8 mouse cellular contexts compared by ENCODE assay signal in the genomic region with DNA sequence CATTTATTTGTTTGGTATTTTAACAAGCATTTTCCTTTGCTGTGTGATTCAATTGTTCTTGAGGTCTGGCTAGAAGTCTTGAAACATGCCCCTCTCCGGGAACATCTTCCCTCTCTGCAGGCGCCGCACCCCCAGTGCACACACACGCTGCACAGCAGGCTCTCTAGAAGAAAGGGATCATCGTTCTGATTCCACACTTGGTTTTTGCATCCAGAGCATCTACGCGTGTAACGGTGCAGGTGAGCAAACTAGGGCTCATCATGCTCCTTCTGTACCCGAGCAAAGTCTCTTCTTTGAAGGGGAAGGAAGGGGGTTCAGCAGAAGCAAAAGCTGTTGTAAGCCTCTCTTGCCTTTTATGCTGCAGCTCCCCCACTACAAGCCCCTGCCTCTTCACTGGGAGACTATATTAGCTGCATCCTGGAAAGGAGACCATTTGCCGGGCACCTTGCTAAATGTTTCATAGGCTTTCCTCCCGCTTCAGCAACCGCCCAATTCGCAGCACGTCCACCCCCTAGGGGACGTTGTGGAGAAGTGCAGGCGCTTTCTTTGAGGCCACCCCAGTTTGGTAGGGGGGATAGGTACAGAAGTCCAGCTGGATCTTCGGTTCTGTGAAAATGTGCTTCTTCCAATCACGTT. TPM values are rescaled to one million over a fixed set of nuclear protein-coding genes. Genes with fewer than 3 reads are reported as not detected.
DNase-seq lines count a peak whose midpoint lies in the region; ATAC-seq lines count a peak whose summit lies in the region.

Gene Tmem163 (minus strand): TSS at position 51 of the 636 bp plus-strand sequence.

- H3K36me3 ChIP-seq in limb, embryonic 11.5 days (ENCODE audit: control insufficient read depth, insufficient read depth, low read length) = no peaks in the 10 kb centered on the region
- H3K36me3 ChIP-seq in midbrain, embryonic 13.5 days = no peaks in the 10 kb centered on the region

- peak; percentile 21 for DNase-seq in kidney, adult 18-20 months
- DNase-seq in kidney, adult 11 months = no peak
- DNase-seq in R1 (ENCODE audit: low read depth, low spot score) = peak; percentile 79
- DNase-seq in embryo, embryonic 10.5 days (ENCODE audit: low spot score) = peak; percentile 83
- DNase-seq in limb, embryonic 11.5 days (ENCODE audit: low spot score) = peak; percentile 71
- peak; percentile 51 for DNase-seq in testis, postnatal 10 days (ENCODE audit: low spot score)

- peaks cover 44% of the 10 kb centered on the region for H3K27me3 ChIP-seq in limb, embryonic 11.5 days (ENCODE audit: control insufficient read depth, insufficient read depth, low read length)
- H3K27me3 ChIP-seq in midbrain, embryonic 13.5 days = peaks cover 31% of the 10 kb centered on the region; the same call in 1 of the 2 replicates

- 0 out of 2 replicates have a peak, but pooled peaks cover 2% of the 10 kb centered on the region for H3K9me3 ChIP-seq in limb, embryonic 11.5 days (ENCODE audit: control insufficient read depth, low read length)
- no peaks in the 10 kb centered on the region for H3K9me3 ChIP-seq in midbrain, embryonic 13.5 days

- H3K4me3 ChIP-seq in limb, embryonic 11.5 days (ENCODE audit: low read depth, low read length) = no peak within 1 kb of the TSS
- H3K4me3 ChIP-seq in midbrain, embryonic 13.5 days (replicated peaks) = peak within 1 kb of the TSS; percentile 75

- no peak within 1 kb of the TSS for H3K27ac ChIP-seq in limb, embryonic 11.5 days (replicated peaks; ENCODE audit: low read depth, low read length)
- peak within 1 kb of the TSS; percentile 87 for H3K27ac ChIP-seq in midbrain, embryonic 13.5 days

- H3K4me1 ChIP-seq in limb, embryonic 11.5 days (ENCODE audit: control insufficient read depth, insufficient read depth, low read length) = peaks cover 12% of the 10 kb centered on the region; the same call in 1 of the 2 replicates
- H3K4me1 ChIP-seq in midbrain, embryonic 13.5 days (replicated peaks) = peaks cover 40% of the 10 kb centered on the region

- H3K9ac ChIP-seq in limb, embryonic 11.5 days (ENCODE audit: low read length) = no peak within 1 kb of the TSS
- peak within 1 kb of the TSS; percentile 90 for H3K9ac ChIP-seq in midbrain, embryonic 13.5 days (replicated peaks)

- 19% methylated on average over 18 of the region's 18 CpGs for WGBS in limb, embryonic 11.5 days
- 10% methylated on average over 18 of the region's 18 CpGs for WGBS in midbrain, embryonic 13.5 days

- peak; percentile 64 to 68 for ATAC-seq in hematopoietic stem cell, adult 5-6 weeks (replicated peaks in 1 of 2; ENCODE audit: insufficient read depth in 1 of 2, low FRiP score in 2 of 2, low TSS enrichment in 1 of 2, low read depth in 1 of 2, poor library complexity in 2 of 2, severe bottlenecking in 2 of 2)
- no peak for ATAC-seq in limb, embryonic 11.5 days (ENCODE audit: insufficient number of reproducible peaks, low FRiP score, low TSS enrichment, low read depth)
- no peak for ATAC-seq in midbrain, embryonic 13.5 days

- no peak within 1 kb of the TSS for H3K4me2 ChIP-seq in limb, embryonic 11.5 days (ENCODE audit: low read depth, severe bottlenecking)
- peak within 1 kb of the TSS; percentile 92 for H3K4me2 ChIP-seq in midbrain, embryonic 13.5 days (replicated peaks)

RNA-seq across cellular contexts. Expression of gene Tmem163, which starts in this region (rescaled TPM):
- 1.6 TPM in 1 of 2 replicates, not detected in the other for total RNA-seq in hematopoietic stem cell, adult 5-6 weeks (2017)
- 6.6 and 7.9 TPM in 2 replicates for polyA plus RNA-seq in limb, embryonic 11.5 days (2014; fragmentation: Nextera tagmentation; extraction: Ambion mirVana)
- 59.8 and 65.8 TPM in 2 replicates for polyA plus RNA-seq in midbrain, embryonic 13.5 days (2015; fragmentation: Nextera tagmentation; extraction: Ambion mirVana)

Comparison
In these comparisons a context has a peak if more than half of its experiments do, and no peak if none do; other contexts are left out.
1. ATAC-seq: peak in hematopoietic stem cell, adult 5-6 weeks (2 of 2); none in limb, embryonic 11.5 days (single experiment) and midbrain, embryonic 13.5 days (single experiment).